In the genomic region with DNA sequence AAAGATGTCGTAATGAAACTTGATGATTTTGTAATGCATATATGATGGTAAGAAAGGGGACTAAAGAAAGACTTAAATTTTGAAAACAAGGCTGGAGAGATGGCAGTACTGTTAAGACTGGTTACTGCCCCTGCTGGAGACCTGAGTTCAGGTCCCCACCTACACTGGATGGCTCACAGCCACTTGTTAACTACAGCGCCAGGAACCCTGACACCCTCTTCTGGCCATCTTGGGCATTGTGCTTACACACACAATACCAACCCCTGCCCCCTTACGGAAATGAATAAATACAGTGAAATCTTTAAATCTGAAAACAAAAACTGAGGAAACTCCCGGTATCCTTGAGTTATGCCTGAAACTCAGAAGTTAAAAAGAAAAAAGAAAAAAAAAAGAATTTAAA, we compare ENCODE assay signal across 11 mouse cellular contexts.
DNase-seq lines count a peak whose midpoint lies in the region; ATAC-seq and TF ChIP-seq lines count a peak whose summit lies in the region.
"Had no signal": no experiment of that assay in that cellular context is flagged by ENCODE, and none has a peak within 500 bp of the region (broad histone marks: within the 10 kb centered on the region; RNA-seq: fewer than 3 reads in every experiment).

No protein-coding gene starts in this region.

- whole genome bisulfite sequencing in liver, postnatal 0 days (ENCODE audit: insufficient replicate concordance): 71% methylated on average over 4 of the region's 4 CpGs
- 60% methylated on average over 4 of the region's 4 CpGs for WGBS in liver, embryonic 12.5 days (ENCODE audit: insufficient replicate concordance)

- no peak overlapping the region for H3K4me3 ChIP-seq in liver, postnatal 0 days (ENCODE audit: low read depth, low read length)
- no peak overlapping the region for H3K4me3 ChIP-seq in liver, embryonic 12.5 days
- H3K4me3 ChIP-seq: limb, embryonic 12.5 days; neural tube, embryonic 12.5 days had no signal

- no peak for TF ChIP-seq EP300 in liver, postnatal 0 days (IDR thresholded peaks at IDR 0.05; ENCODE audit: low read depth)

- H3K4me1 ChIP-seq in liver, postnatal 0 days (ENCODE audit: insufficient read depth): no peaks in the 10 kb centered on the region
- no peaks in the 10 kb centered on the region for H3K4me1 ChIP-seq in liver, embryonic 12.5 days
- H3K4me1 ChIP-seq: limb, embryonic 12.5 days had no signal

- no peak overlapping the region for H3K4me2 ChIP-seq in liver, postnatal 0 days (ENCODE audit: low read depth, low read length)
- no peak overlapping the region for H3K4me2 ChIP-seq in liver, embryonic 12.5 days
- H3K4me2 ChIP-seq: limb, embryonic 12.5 days; neural tube, embryonic 12.5 days had no signal

- no peak overlapping the region for H3K27ac ChIP-seq in liver, postnatal 0 days (ENCODE audit: low read depth)
- H3K27ac ChIP-seq in liver, embryonic 12.5 days: no peak overlapping the region
- H3K27ac ChIP-seq: limb, embryonic 12.5 days; neural tube, embryonic 12.5 days had no signal

- H3K9me3 ChIP-seq in liver, postnatal 0 days (ENCODE audit: low read length): no peaks in the 10 kb centered on the region
- 0 out of 2 replicates have a peak, but pooled peaks cover 4% of the 10 kb centered on the region for H3K9me3 ChIP-seq in liver, embryonic 12.5 days (replicated peaks)
- H3K9me3 ChIP-seq: limb, embryonic 12.5 days; neural tube, embryonic 12.5 days had no signal

- H3K9ac ChIP-seq in liver, postnatal 0 days (replicated peaks): no peak overlapping the region
- H3K9ac ChIP-seq in liver, embryonic 12.5 days: no peak overlapping the region
- H3K9ac ChIP-seq: limb, embryonic 12.5 days; neural tube, embryonic 12.5 days had no signal

- no peaks in the 10 kb centered on the region for H3K27me3 ChIP-seq in liver, postnatal 0 days (ENCODE audit: insufficient read depth, low read length)
- no peaks in the 10 kb centered on the region for H3K27me3 ChIP-seq in liver, embryonic 12.5 days (replicated peaks)
- H3K27me3 ChIP-seq: limb, embryonic 12.5 days; neural tube, embryonic 12.5 days had no signal

- no peaks in the 10 kb centered on the region for H3K36me3 ChIP-seq in liver, postnatal 0 days (replicated peaks; ENCODE audit: insufficient read depth, low read length)
- H3K36me3 ChIP-seq in liver, embryonic 12.5 days: no peaks in the 10 kb centered on the region
- H3K36me3 ChIP-seq: G1E; limb, embryonic 12.5 days; neural tube, embryonic 12.5 days had no signal

- no peak for ATAC-seq in liver, postnatal 0 days
- no peak for ATAC-seq in liver, embryonic 12.5 days

- TF ChIP-seq CTCF in liver, postnatal 0 days (IDR thresholded peaks at IDR 0.05; ENCODE audit: low read depth): peak; percentile 44

- DNase-seq in embryo, embryonic 10 days (ENCODE audit: low spot score): peak; percentile 38
- DNase-seq in embryo, embryonic 9.5 days (ENCODE audit: extremely low spot score): no peak
- no peak for DNase-seq in liver, postnatal 0 days
- DNase-seq in brain, adult 2 months (ENCODE audit: low read depth, low spot score): peak; percentile 60
- DNase-seq in lung, postnatal 14 days: peak; percentile 20
- DNase-seq in MN1 (ENCODE audit: low spot score): no peak
- no peak for DNase-seq in spleen, adult 18-20 months

Comparison
In these comparisons a context has a peak if more than half of its experiments do, and no peak if none do; other contexts are left out.
1. DNase-seq: peak in embryo, embryonic 10 days (single experiment), brain, adult 2 months (single experiment) and lung, postnatal 14 days (single experiment); none in embryo, embryonic 9.5 days (single experiment), liver, postnatal 0 days (single experiment), MN1 (single experiment) and spleen, adult 18-20 months (0 of 2).